8 mouse cellular contexts compared by ENCODE assay signal in the genomic region with DNA sequence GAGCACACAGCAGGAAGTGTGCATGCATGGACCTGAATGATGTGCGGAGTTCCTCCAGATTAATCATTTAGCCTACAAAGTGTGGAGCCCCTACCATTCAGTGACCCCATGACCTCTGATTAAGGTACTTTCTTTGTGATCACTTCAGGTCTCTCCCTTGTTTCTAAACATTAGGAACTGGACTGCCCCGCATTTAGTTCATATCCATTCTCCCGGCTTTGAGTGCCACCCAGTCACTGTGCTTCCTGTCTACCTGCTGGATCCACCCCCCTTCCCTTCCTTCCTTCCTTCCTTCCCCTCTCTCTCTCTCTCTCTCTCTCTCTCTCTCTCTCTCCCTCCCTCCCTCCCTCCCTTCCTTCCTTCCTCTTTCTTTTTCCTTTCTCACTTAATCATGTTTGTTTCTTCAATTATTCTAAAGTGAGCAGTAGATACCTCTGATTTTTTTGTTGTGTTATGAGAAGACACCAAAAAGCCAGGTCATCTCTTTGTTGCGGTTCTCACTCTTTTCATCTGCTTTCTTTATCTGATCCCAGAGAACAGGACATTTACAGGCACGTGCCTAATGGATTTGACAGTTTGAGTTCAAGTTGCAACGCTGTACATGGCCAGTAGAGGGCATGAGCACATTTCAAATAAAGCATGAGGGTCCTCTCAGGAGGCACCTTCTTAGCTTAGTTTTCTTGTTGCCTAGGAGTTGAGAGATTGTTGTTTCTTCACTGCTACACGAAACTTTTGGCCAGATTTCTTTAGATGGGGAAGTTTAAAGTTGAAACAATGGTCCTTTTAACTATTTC.
A peak's percentile ranks its signal among the peaks of the same experiment; 100 is the strongest.
DNase-seq lines count a peak whose midpoint lies in the region; ATAC-seq and TF ChIP-seq lines count a peak whose summit lies in the region.

No protein-coding gene starts in this region.

- no peaks in the 10 kb centered on the region for H3K27me3 ChIP-seq in liver, postnatal 0 days (ENCODE audit: insufficient read depth, low read length)
- no peaks in the 10 kb centered on the region for H3K27me3 ChIP-seq in neural tube, embryonic 14.5 days (ENCODE audit: control insufficient read depth, insufficient read depth, low read length)

- no peak overlapping the region for H3K4me3 ChIP-seq in liver, postnatal 0 days (ENCODE audit: low read depth, low read length)
- no peak overlapping the region for H3K4me3 ChIP-seq in neural tube, embryonic 14.5 days (ENCODE audit: low read depth, low read length)

- TF ChIP-seq EP300 in liver, postnatal 0 days (IDR thresholded peaks at IDR 0.05; ENCODE audit: low read depth) = no peak

- intact Hi-C loops in gastrocnemius, postnatal 14 days (cut with DNase I; ENCODE audit: low total_unique reads) = loop anchor here (5.0 kb wide), 1 partner anchor 562 kb away; no protein-coding TSS in a partner anchor

- H3K4me2 ChIP-seq in liver, postnatal 0 days (ENCODE audit: low read depth, low read length) = no peak overlapping the region
- no peak overlapping the region for H3K4me2 ChIP-seq in neural tube, embryonic 14.5 days (ENCODE audit: low read depth, low read length)

- H3K36me3 ChIP-seq in liver, postnatal 0 days (replicated peaks; ENCODE audit: insufficient read depth, low read length) = no peaks in the 10 kb centered on the region
- no peaks in the 10 kb centered on the region for H3K36me3 ChIP-seq in neural tube, embryonic 14.5 days (ENCODE audit: control insufficient read depth, insufficient read depth, low read length)

- 13% methylated on average over 7 of the region's 7 CpGs for WGBS in liver, postnatal 0 days (ENCODE audit: insufficient replicate concordance)
- 14% methylated on average over 7 of the region's 7 CpGs for WGBS in neural tube, embryonic 14.5 days

- H3K9ac ChIP-seq in liver, postnatal 0 days (replicated peaks) = no peak overlapping the region
- H3K9ac ChIP-seq in neural tube, embryonic 14.5 days (replicated peaks; ENCODE audit: low read depth, low read length) = no peak overlapping the region

- peak; percentile 33 for DNase-seq in gastrocnemius, adult 18-20 months (ENCODE audit: low spot score)
- no peak for DNase-seq in gastrocnemius, postnatal 25 days
- DNase-seq in R1 (ENCODE audit: low read depth, low spot score) = peak; percentile 85
- DNase-seq in cerebellum, postnatal 25 days = peak; percentile 67 to 82
- DNase-seq in gastrocnemius, postnatal 14 days = peak; percentile 14
- DNase-seq in kidney, postnatal 14 days = peak; percentile 68
- peak; percentile 62 for DNase-seq in liver, postnatal 0 days

- TF ChIP-seq CTCF in liver, postnatal 0 days (IDR thresholded peaks at IDR 0.05; ENCODE audit: low read depth) = peak; percentile 83

- no peaks in the 10 kb centered on the region for H3K9me3 ChIP-seq in liver, postnatal 0 days (ENCODE audit: low read length)
- H3K9me3 ChIP-seq in neural tube, embryonic 14.5 days (ENCODE audit: control insufficient read depth, low read length) = no peaks in the 10 kb centered on the region

- ATAC-seq in liver, postnatal 0 days = no peak
- peak; percentile 75; the same call in 1 of the 2 replicates for ATAC-seq in neural tube, embryonic 14.5 days (ENCODE audit: low read depth)

- no peak overlapping the region for H3K27ac ChIP-seq in liver, postnatal 0 days (ENCODE audit: low read depth)
- H3K27ac ChIP-seq in neural tube, embryonic 14.5 days (ENCODE audit: low read depth, low read length) = no peak overlapping the region

- H3K4me1 ChIP-seq in liver, postnatal 0 days (ENCODE audit: insufficient read depth) = no peaks in the 10 kb centered on the region
- H3K4me1 ChIP-seq in neural tube, embryonic 14.5 days (ENCODE audit: control insufficient read depth, insufficient read depth, low read length) = no peaks in the 10 kb centered on the region
